Mouse (Mus musculus) thymus, adult 2 months (tissue): ENCODE results near the gene Luc7l2.

ENCODE experiments used
- CTCF ChIP-seq: fragments of 200-500 bp; IDR thresholded peaks from 2 replicates; pipeline ENCODE4 v1.5.1; 2012; ENCODE audit warnings: mild to moderate bottlenecking, control low read depth, low read length, moderate library complexity, borderline replicate concordance; ENCODE audit not compliant: control insufficient read depth, poor library complexity, insufficient read depth; ENCODE audit errors: extremely low read depth
- POLR2A ChIP-seq: fragments of 200-500 bp; IDR thresholded peaks from 2 replicates; pipeline ENCODE4 v1.6.1; 2012; ENCODE audit warnings: mild to moderate bottlenecking, low read length, control low read depth, moderate library complexity; ENCODE audit not compliant: control insufficient read depth, poor library complexity, insufficient read depth; ENCODE audit errors: extremely low read depth

DNA sequence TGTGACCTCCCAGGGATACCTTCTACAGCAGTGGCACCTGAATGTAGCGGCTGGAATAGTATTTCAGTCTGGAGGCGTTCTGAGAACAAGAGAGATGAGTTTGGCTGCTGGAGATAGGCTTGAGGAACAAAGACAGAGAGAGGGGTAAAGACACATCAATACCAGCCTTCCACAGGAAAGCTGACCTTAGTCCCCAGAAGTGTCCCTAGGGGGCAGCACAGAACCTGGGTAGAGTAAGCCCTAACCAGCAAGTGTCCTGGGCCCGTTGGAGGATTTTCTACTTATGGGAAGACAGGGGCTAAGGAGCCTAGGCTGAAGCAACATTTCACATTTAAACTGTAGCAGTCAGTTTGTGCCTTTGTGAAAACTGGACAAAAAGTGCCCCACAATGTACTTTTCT, 98.4 kb downstream of the Luc7l2 start:
- TF ChIP-seq CTCF (no peak), POLR2A (no peak)
